Mouse (Mus musculus) G1E (cell line): ENCODE results near the gene Gm27029.

Source experiments
- CTCF ChIP-seq: IDR thresholded peaks from 2 replicates; pipeline ENCODE4 v1.5.1; 2012; ENCODE audit warnings: low read depth, low read length, inconsistent platforms, mixed read lengths
- GATA1 ChIP-seq: IDR thresholded peaks from 2 replicates; pipeline ENCODE4 v1.6.1; 2012; ENCODE audit warnings: borderline replicate concordance, low read length, inconsistent platforms, mixed read lengths
- POLR2AphosphoS5 ChIP-seq: IDR thresholded peaks from 2 replicates; pipeline ENCODE4 v1.6.1; 2012; ENCODE audit warnings: low read depth, low read length, inconsistent platforms; ENCODE audit not compliant: insufficient replicate concordance

DNA sequence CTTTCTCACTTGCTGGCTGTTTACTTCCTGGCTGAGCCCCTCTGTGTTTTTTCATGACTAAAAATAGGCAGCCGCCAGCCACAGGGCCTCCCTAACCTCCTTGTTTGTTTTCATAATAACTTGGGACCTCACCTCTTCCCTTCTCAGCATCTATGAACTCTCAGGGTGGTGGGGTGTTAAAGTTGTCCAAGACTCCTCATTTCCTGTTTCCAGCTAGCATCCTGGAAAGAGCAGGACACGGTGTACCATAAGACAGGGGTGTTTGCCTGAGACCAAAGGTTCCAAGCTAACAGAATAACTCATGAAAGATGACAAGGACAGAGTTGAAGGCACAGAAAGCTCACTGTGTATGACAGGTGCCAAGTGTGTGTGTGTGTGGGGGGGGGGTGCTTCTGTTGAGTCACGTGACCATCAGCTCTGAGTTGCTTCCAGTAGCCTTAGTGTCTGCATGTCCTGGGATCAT, 63.9 kb downstream of the Gm27029 start:
- TF ChIP-seq CTCF, result no peak
- no peak for TF ChIP-seq POLR2AphosphoS5
- TF ChIP-seq GATA1, result no peak
